Mouse (Mus musculus) right cerebral cortex, postnatal 25 days (tissue): Measurements from ENCODE around the gene Trnau1ap.
"Not testable (repeated sequence)": the region's sequence is repeated elsewhere in the genome, so short reads cannot be mapped to it uniquely, and the experiment has no call there.

Source experiments
- DNase-seq: peaks from one replicate; pipeline ENCODE4 v3.0.0; 2022

Gene Trnau1ap

DNA sequence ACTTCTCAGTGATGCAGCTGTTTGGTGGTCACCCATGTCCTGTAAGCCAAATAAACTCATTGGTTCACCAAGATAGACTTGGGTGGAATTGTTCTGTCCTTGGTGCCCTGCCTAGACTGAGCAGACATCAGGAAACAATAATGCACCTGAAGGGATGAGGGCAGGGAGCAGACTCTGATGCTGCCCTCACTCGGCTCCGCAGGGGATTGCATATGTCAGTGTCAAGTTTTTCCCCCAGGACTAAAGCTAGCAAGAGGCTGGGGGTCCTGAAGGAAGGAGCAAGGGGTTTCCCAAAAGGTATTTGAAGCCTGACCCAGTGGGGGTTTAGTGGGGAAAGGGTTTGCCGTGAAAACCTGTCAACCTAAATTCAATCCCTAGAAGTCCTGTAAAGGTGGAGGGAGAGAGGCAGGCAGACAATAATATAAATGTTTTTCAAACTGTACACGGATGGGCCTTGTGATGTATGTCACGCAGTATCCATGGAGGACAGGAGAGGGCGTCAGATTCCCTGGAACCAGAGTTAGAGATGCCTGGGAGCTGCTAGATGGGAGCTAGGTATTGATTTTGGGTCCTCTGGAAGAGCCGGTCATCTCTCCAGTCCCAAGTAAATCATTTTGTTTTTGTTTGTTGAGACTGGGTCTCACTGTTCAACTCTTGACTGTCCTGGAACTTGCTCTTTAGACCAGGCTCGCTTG, 33.5 kb downstream of the Trnau1ap start:
- no peak for DNase-seq

DNA sequence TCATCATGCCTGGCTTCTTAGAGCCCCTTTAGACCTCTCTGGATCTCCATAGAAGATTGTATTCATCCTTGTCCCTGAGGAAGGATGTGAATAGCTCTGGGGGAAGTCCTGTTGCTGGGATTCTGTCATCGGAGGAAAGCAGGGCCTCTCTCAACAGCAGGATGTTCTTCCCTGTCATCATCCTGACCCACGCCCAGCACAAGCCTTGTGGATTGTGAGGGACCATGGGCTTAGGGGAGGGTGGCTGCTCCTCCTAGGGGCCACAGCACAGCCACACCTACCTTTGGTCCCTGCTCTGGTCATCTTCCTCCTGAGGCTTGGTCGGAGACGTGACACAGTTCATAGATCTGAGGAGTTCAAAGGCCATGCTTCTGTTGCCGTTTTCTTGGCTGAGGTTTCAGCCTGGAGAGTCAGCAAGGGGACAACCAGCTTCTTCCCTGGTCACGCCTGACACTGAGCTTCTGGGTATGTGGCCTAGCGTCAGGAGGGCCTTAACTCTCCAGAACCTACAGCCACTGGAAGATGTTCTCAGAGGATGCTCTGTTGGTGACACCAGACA, 35.6 kb downstream of the Trnau1ap start:
- no peak for DNase-seq

DNA sequence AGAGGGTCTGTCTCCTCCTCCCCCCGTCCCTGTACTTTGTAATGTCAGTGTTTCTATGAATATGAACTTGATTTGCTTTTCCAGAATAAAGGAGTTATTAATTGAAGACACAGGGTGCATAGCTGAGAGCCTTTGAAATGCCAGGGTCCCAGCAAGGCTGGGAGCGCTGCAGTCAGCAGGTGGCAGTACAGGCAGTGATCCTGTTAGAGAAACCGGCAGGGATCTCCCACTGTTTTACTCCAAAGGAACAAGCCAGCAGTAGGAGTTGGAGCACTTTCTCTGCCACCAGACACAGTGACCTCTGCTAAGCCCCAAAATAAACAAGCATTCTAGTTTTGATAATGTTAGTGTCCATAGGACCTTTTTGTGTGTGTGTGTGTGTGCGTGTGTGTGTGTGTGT, 36.4 kb downstream of the Trnau1ap start:
- DNase-seq: no peak

DNA sequence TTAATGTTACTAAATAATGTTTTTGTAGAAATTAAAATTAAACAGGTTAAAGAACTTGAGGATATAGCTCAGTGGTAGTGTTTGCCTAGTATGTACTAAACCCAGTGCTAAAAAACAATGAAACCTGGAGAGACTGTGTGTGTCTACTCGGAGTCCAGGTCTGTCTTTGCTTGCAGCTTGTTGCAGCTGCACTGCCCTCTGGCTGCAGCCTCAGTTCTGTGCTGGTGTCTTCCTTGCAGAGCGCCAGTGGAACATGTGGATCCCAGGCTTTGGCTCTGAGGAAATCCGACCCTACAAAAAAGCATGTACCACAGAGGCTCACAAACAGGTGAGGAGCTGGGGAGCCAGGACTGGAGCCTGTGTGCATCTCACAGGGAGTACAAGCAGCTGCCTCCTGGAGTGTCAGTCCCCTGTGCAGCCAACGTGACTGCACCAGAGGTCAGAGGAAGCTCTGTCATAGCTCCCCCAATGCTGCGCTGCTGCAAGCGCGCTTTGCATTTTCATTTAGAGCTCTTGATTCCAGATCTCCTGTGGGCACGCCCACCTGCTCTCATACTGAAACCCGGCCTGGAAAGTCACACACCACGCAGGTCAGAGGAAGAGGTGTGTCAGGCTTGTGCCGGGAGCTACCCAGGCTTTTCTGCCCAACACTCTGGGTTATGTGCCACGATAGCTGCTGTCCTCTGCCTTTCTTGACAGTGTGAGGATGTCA, 37.6 kb downstream of the Trnau1ap start:
- DNase-seq: no peak

DNA sequence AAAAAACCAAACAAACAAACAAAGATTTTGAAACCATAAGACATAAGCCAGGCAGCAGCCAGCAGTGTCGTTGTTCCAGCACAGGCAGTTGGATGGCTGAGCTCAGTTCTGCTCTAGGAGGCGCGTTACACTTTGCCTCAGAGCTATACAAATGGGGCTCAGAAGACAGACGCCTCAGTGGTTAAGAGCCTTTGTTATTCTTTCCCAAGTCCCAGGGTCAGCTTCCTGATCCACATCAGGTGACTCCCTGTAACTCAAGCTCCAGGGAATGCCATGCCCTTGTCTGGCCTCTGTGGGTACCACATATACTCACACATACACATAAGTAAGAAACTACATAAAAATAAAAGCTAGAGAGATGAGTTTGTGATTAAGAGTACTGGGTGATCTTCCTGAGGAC, 38.3 kb downstream of the Trnau1ap start:
- no peak for DNase-seq

DNA sequence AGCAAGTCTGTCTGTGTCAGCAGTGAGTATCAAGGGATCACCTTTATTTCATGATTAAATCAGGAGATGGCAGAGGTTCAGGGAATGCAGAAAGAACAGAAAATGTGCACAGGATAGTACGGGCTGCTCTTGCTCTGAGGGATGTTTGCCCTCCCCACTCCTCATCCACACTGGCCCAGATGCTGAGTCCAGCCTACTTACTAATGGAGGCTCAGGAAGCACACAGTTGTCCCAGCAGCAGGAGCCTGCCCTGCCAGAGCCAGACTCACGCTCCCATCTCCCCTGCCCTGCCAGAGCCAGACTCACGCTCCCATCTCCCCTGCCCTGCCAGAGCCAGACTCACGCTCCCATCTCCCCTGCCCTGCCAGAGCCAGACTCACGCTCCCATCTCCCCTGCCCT, 40.5 kb downstream of the Trnau1ap start:
- DNase-seq: not testable (repeated sequence)

DNA sequence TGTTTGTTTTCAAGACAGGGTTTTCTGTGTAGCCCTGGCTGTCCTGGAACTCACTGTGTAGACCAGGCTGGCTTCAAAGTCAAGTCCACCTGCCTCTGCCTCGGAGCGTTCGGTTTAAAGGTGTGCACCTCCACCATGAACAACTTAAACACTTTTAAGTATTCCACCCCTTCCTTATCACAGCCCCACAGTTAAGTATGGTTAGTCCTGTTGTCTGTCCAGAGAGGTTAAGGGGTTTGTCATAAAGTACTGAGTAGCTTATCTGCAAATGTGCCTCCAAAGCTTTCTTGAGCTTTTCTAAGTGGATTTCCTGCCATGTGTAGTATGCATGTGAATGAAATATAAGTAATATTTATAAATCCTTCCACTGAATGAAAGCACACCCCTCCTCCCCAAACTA, 53.4 kb downstream of the Trnau1ap start:
- DNase-seq: no peak

DNA sequence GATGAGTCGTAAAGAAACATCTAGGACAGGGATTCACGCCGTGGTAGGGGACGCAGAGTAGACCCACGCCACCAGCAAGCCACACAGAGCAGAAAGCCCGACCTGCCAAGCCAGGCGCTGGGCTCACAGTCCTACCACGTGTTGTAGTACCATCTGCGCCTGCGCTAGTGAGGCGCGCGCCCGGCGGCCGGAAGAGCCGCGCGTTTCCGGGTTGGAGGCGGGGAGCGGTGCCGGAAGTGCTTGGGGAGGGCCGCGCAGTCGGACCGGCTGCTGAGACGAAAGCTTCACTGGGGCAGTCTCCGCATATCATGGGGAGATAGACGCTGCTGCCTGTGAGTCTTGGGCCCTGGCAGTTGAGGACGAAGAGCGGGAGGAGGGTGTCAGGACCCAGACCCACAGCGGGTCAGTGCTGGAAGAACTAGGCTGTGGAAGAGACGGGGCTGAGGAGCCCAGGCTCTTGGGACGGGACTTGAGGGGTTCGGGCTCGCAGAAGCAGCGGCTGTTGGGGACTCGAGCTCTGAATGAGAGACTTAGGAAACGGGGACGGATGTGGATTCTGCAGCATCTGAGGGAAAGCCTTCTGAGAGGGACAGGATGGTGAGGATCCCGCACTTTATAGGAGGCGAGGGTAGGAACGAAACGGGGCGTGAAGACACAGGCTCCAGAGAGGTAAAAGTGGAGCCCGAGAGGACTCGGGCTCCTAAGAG, 55.0 kb downstream of the Trnau1ap start, which contains the start of gene Taf12:
Gene Taf12, plus strand, starts transcription at position 220 of the 707 bp plus-strand sequence.
- peak; percentile 92 for DNase-seq

DNA sequence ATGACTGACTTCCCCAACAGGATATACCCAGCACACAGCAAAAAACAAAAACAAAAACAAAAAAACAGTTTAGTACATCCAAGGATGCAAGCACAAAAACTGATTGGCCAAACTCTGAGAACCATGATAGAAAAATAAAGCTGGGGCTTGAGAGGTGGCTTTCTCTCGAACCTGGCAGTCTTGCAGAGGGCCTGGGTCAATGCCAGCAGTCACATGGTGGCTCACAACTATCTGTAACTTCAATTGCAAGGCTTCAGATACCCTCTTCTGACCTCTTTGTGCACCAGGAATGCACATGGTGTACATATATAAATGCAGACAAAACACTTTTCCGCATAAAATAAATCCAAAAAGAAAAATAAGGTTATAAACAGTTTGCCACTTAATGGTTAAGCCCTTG, 56.2 kb downstream of the Trnau1ap start:
- DNase-seq: no peak

DNA sequence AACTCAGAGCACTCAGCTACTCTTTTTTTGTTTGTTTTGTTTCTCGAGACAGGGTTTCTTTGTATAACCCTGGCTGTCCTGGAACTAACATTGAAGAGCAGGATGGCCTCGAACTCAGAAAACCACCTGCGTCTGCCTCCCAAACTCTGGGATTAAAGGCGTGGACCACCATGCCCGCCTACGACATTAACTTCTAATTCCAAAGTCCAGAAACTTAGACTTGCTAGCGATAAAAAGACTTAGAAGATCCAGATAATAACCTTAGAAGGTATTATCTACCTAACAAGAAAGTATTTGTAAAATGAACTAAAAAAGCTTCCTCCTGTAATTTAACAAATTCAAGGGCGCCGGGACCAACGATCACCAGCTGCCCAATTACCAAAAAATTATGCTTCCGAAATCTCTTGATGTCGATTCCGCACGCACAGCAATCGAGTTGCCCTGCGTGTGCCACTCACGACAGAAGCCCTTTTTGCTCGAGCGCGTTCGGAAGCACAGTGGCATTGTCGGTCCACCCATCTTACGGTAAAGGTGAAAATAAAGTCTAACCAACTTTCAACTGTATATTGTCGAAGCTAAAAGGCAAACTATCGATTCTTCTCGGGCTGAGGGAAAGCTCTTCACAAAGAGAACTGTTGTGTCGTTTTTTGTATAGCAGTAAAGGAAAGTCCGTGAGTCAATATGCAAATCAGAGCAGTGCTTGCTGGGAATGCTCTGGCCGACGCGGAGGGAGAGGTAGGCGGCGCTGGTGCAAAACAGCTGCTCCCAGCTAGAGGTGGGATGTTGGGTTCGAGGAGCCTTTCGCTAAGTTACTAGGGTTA, 59.4 kb downstream of the Trnau1ap start:
- peak; percentile 79 for DNase-seq

DNA sequence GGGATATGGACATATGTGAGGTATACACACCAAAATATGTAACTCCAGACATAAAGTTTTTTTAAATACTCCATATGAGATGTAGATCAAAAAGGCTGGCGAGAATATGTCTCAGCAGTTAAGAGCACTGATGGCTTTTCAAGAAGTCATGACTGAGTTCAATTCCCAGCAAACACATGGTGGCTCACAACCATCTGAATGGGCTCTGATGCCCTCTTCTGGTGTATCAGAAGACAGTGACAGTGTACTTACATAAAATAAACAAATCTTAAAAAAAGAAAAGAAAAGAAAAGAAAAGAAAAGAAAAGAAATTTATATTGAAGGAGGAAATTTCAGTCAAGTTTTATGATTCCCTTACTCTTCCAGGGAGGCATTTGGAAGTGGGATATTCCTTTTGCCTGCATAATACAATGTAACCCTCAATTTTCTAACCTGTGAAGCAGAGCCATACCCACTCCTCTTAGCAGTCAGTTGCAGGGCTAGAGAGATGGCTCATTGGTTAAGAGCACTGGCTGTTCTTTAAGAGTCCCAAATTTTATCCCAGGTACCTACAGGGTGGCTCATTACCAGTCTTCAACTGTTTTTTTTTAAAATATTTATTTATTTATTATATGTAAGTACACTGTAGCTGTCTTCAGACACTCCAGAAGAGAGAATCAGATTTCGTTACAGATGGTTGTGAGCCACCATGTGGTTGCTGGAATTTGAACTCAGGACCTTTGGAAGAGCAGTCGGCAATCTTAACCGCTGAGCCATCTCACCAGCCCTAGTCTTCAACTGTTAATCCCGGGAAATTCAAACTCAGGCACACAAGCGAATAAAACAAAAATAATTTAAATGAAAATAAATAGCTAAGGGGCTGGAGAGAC, 60.2 kb downstream of the Trnau1ap start:
- DNase-seq: no peak

DNA sequence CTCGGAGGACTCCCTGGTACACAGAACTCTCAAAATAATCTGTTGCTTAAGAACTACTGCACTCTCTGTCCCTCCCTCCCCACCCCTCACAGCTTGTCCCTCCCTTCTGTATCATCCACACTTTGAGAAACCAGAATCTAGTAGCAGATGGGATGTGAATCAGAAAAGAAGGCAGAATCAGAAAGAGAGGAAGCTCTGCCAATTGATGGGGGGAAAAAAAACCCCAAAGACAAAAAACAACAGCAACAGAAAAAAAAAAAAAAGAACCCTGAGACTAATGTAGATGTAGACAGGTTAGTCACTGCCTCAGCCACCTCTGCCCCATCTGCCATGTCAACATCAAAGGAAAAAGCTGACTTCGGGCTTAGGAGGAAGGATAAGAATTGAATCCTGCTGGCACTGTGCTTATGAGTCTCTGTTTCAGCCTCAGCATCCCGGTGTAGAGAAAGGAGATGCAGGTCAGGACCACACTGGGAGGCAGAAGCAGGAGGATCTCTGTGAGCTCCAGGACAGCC, 62.4 kb downstream of the Trnau1ap start:
- peak; percentile 17 for DNase-seq

DNA sequence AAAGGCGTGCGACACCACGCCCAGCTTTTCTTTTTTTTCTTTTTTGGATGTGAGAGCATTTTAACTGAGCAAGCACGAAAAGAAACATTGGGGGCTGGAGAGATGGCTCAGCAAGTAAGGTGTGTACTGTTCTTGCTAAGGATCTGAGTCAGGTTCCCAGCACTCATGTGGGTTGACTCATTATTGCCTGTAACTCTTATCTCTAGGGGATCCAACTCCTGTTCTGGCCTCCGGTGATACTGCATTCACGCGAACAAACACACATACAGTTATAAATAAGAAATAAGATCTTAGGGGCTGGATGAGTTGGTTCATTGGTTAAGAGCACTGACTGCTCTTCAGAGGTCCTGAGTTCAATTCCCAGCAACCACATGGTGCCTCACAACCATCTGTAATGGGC, 66.0 kb downstream of the Trnau1ap start:
- DNase-seq: no peak

DNA sequence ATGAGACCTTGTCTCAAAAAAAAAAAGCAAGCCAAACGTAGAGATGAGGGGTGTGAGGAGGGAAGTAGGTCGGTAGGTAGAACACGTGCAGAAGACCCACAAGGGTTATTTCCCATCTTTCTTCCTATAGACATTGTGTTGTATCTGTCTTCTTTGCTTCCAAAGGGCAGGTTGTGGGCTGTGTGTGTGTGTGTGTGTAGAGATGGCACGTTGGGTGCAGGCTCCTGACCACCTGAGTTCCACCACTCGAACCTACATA, 67.1 kb downstream of the Trnau1ap start:
- DNase-seq: no peak
